Comparison of ENCODE assay signal across 13 mouse cellular contexts in the genomic region with DNA sequence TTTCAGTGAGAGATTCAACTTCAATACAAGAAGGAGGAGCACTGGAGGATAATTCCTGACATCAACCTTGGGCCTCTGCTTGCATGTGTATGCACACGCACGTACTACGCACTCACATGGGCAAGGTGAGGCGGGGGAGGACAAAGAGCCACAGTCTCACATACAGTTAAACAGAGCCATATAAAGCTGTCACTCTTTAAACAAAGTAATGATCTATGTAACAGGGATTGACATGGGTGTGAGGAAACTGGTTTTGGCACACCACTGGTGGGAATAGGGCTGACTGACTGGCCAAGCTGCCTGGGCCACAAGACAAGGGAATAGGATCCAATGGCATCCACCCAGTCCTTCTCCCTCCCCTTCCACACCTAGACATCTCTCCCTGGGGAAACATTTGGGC. TPM values are rescaled to one million over a fixed set of nuclear protein-coding genes. Genes with fewer than 3 reads are reported as not detected.
DNase-seq lines count a peak whose midpoint lies in the region; ATAC-seq and TF ChIP-seq lines count a peak whose summit lies in the region.
"Had no signal": no experiment of that assay in that cellular context is flagged by ENCODE, and none has a peak within 500 bp of the region (broad histone marks: within the 10 kb centered on the region; RNA-seq: fewer than 3 reads in every experiment).

No protein-coding gene starts in this region.

- H3K4me1 ChIP-seq in forebrain, embryonic 10.5 days, result peaks cover 67% of the 10 kb centered on the region
- peaks cover 10% of the 10 kb centered on the region for H3K4me1 ChIP-seq in forebrain, postnatal 0 days (ENCODE audit: insufficient read depth)
- peaks cover 77% of the 10 kb centered on the region for H3K4me1 ChIP-seq in lung, embryonic 15.5 days
- peaks cover 44% of the 10 kb centered on the region for H3K4me1 ChIP-seq in forebrain, embryonic 15.5 days
- peaks cover 14% of the 10 kb centered on the region for H3K4me1 ChIP-seq in stomach, postnatal 0 days (replicated peaks; ENCODE audit: control insufficient read depth, insufficient read depth)
- H3K4me1 ChIP-seq: megakaryocyte, embryonic 14.5 days had no signal

- H3K9me3 ChIP-seq in forebrain, embryonic 10.5 days, result no peaks in the 10 kb centered on the region
- no peaks in the 10 kb centered on the region for H3K9me3 ChIP-seq in forebrain, postnatal 0 days (ENCODE audit: low read length)
- no peaks in the 10 kb centered on the region for H3K9me3 ChIP-seq in lung, embryonic 15.5 days
- no peaks in the 10 kb centered on the region for H3K9me3 ChIP-seq in forebrain, embryonic 15.5 days
- no peaks in the 10 kb centered on the region for H3K9me3 ChIP-seq in stomach, postnatal 0 days (ENCODE audit: control insufficient read depth, low read length)
- H3K9me3 ChIP-seq: megakaryocyte, embryonic 14.5 days had no signal

- H3K9ac ChIP-seq in forebrain, postnatal 0 days, result no peak overlapping the region
- no peak overlapping the region for H3K9ac ChIP-seq in lung, embryonic 15.5 days
- no peak overlapping the region for H3K9ac ChIP-seq in forebrain, embryonic 15.5 days (replicated peaks)
- no peak overlapping the region for H3K9ac ChIP-seq in stomach, postnatal 0 days (ENCODE audit: low read length)

- no peaks in the 10 kb centered on the region for H3K27me3 ChIP-seq in forebrain, embryonic 10.5 days (ENCODE audit: poor library complexity, severe bottlenecking)
- no peaks in the 10 kb centered on the region for H3K27me3 ChIP-seq in forebrain, postnatal 0 days (ENCODE audit: insufficient read depth, low read length)
- no peaks in the 10 kb centered on the region for H3K27me3 ChIP-seq in lung, embryonic 15.5 days
- H3K27me3 ChIP-seq in forebrain, embryonic 15.5 days, result no peaks in the 10 kb centered on the region
- H3K27me3 ChIP-seq in stomach, postnatal 0 days (ENCODE audit: control insufficient read depth, insufficient read depth, low read length), result no peaks in the 10 kb centered on the region

- no peak overlapping the region for H3K4me2 ChIP-seq in forebrain, postnatal 0 days (ENCODE audit: low read depth)
- no peak overlapping the region for H3K4me2 ChIP-seq in lung, embryonic 15.5 days
- H3K4me2 ChIP-seq in forebrain, embryonic 15.5 days (replicated peaks), result no peak overlapping the region
- H3K4me2 ChIP-seq in stomach, postnatal 0 days (replicated peaks; ENCODE audit: low read depth), result no peak overlapping the region

- 0 out of 2 replicates have a peak overlapping the region, but pooled peaks have one; percentile 27 for H3K27ac ChIP-seq in forebrain, embryonic 10.5 days
- no peak overlapping the region for H3K27ac ChIP-seq in forebrain, postnatal 0 days (ENCODE audit: low read depth, low read length)
- H3K27ac ChIP-seq in lung, embryonic 15.5 days, result peak overlapping the region; percentile 56
- H3K27ac ChIP-seq in forebrain, embryonic 15.5 days (replicated peaks), result peak overlapping the region; percentile 27
- H3K27ac ChIP-seq in stomach, postnatal 0 days (replicated peaks), result peak overlapping the region; percentile 85

- no peak for DNase-seq in forebrain, embryonic 10.5 days (ENCODE audit: extremely low spot score, low spot score)
- DNase-seq in forebrain, postnatal 0 days, result no peak
- no peak for DNase-seq in lung, postnatal 14 days
- no peak for DNase-seq in stomach, postnatal 0 days (ENCODE audit: low spot score)
- no peak for DNase-seq in cerebellum, adult 11 months
- DNase-seq: adrenal gland, adult 2 months; heart, adult 11 months; kidney, postnatal 25 days; right cerebral cortex, postnatal 14 days had no signal

- ATAC-seq in forebrain, postnatal 0 days, result no peak
- no peak for ATAC-seq in lung, embryonic 15.5 days (ENCODE audit: borderline replicate concordance, extremely low read depth, low FRiP score, low TSS enrichment)
- no peak for ATAC-seq in forebrain, embryonic 15.5 days (replicated peaks)
- ATAC-seq in stomach, postnatal 0 days (ENCODE audit: low FRiP score, low TSS enrichment), result no peak
- ATAC-seq in megakaryocyte-erythroid progenitor cell, adult 5-6 weeks (replicated peaks; ENCODE audit: low FRiP score, low TSS enrichment, poor library complexity, severe bottlenecking), result no peak

- 95% methylated on average over 4 of the region's 4 CpGs for WGBS in forebrain, embryonic 10.5 days
- 80% methylated on average over 4 of the region's 4 CpGs for WGBS in forebrain, postnatal 0 days
- 72% methylated on average over 4 of the region's 4 CpGs for WGBS in lung, embryonic 15.5 days
- 70% methylated on average over 4 of the region's 4 CpGs for WGBS in forebrain, embryonic 15.5 days
- WGBS in stomach, postnatal 0 days, result 64% methylated on average over 4 of the region's 4 CpGs

- H3K36me3 ChIP-seq in forebrain, embryonic 10.5 days (replicated peaks), result 0 out of 2 replicates have a peak, but pooled peaks cover 4% of the 10 kb centered on the region
- H3K36me3 ChIP-seq in forebrain, postnatal 0 days (ENCODE audit: insufficient read depth), result no peaks in the 10 kb centered on the region
- no peaks in the 10 kb centered on the region for H3K36me3 ChIP-seq in lung, embryonic 15.5 days
- no peaks in the 10 kb centered on the region for H3K36me3 ChIP-seq in forebrain, embryonic 15.5 days
- no peaks in the 10 kb centered on the region for H3K36me3 ChIP-seq in stomach, postnatal 0 days (ENCODE audit: control insufficient read depth, insufficient read depth, low read length)

- no peak for TF ChIP-seq EP300 in stomach, postnatal 0 days (optimal IDR thresholded peaks at IDR 0.05)

- TF ChIP-seq CTCF in forebrain, postnatal 0 days (IDR thresholded peaks at IDR 0.05; ENCODE audit: low read depth), result no peak
- no peak for TF ChIP-seq CTCF in stomach, postnatal 0 days (IDR thresholded peaks at IDR 0.05; ENCODE audit: low read depth)

- H3K4me3 ChIP-seq in forebrain, embryonic 10.5 days, result no peak overlapping the region
- H3K4me3 ChIP-seq in forebrain, postnatal 0 days (ENCODE audit: low read depth, low read length), result no peak overlapping the region
- H3K4me3 ChIP-seq in lung, embryonic 15.5 days, result no peak overlapping the region
- no peak overlapping the region for H3K4me3 ChIP-seq in forebrain, embryonic 15.5 days
- H3K4me3 ChIP-seq in stomach, postnatal 0 days (ENCODE audit: low read depth, low read length), result no peak overlapping the region
- H3K4me3 ChIP-seq: megakaryocyte, embryonic 14.5 days had no signal

RNA-seq across cellular contexts. Expression of a gene that starts 57.0 kb away (rescaled TPM):
- 53.1 and 54.6 TPM in 2 replicates for polyA plus RNA-seq in forebrain, embryonic 10.5 days (2016; fragmentation: Nextera tagmentation; extraction: Ambion mirVana)
- 20.9 and 23.4 TPM in 2 replicates for total RNA-seq in forebrain, postnatal 0 days (2014; rRNA removed)
- polyA plus RNA-seq in forebrain, postnatal 0 days (2015; fragmentation: Nextera tagmentation; extraction: Ambion mirVana), result 14.5 and 20.9 TPM in 2 replicates
- polyA plus RNA-seq in lung, embryonic 15.5 days (2015; fragmentation: Nextera tagmentation; extraction: Ambion mirVana), result 43.8 and 48.5 TPM in 2 replicates
- 30.0 and 31.1 TPM in 2 replicates for polyA plus RNA-seq in forebrain, embryonic 15.5 days (2015; fragmentation: Nextera tagmentation; extraction: Ambion mirVana)
- 20.5 and 23.4 TPM in 2 replicates for polyA plus RNA-seq in stomach, postnatal 0 days (2015; fragmentation: Nextera tagmentation; extraction: Ambion mirVana)
- total RNA-seq in megakaryocyte-erythroid progenitor cell, adult 5-6 weeks (2014; fragmentation: Nextera tagmentation), result 1.7 and 2.7 TPM in 2 replicates
- total RNA-seq in megakaryocyte-erythroid progenitor cell, adult 5-6 weeks (2017), result 1.2 and 1.9 TPM in 2 replicates
